Mouse (Mus musculus): ENCODE measurements around the gene Tnrc6c.
A peak's percentile ranks its signal among the peaks of the same experiment; 100 is the strongest.

The Tnrc6c gene

DNA sequence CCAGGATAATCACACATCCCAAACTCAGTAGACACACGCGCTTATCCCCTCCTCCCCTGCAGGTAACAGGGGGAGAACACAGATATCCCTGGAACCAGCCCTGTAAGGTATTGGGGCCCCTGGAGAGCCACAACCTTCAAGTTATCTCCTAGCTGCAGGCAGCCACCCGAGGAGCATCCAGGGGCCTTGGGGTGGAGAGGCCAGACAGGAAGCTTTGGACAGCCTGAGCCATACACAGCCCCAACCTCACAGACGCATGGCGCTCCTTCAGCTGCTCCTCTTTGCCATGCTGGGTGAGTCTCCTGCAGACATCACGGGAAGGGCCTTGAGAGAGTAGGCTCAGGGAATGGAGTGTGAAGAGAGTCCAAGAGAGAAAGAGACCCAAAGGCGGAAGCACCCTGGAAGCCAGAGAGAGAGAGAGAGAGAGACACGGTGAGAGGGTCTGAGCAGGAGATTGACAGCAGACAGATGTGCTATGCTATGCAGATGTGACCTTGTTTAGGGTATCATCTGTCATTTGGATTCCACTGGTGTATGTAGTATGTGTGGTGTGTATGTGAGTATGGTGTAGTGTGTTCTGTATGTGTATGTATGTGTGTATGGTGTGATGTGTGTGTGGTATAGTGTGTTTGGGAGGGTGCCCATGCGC, 143.5 kb downstream of the Tnrc6c start, which contains the start of gene 6030468B19Rik:
6030468B19Rik (plus strand) TSS at position 150 of the 649 bp plus-strand sequence.
- no peak for DNase-seq

- no peak for DNase-seq
Observed at GRCm38 (mm10) chr11:117798160-117798541, 144.1 kb downstream of the Tnrc6c start.

GRCm38 (mm10) chr11:117799174-117799573, 145.1 kb downstream of the Tnrc6c start:
- no peak for DNase-seq

DNA sequence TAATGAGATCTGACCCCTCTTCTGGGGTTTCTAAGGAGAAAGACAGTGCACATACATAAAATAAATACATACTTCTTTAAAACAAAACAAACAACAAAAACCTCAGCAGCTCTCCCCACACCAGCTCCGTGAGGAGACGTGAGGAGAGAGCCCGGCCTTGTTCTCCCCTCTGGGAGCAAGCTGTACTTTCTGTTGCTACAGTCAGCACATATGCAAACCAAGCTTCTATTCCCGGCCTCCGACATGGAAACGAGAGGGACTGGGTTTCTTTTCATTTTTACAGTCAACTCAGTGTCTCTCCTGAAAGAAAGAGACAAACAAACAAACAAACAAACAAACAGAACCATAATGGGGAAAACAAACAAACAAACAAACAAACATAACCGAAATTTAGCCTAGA, 145.9 kb downstream of the Tnrc6c start:
- no peak for DNase-seq

GRCm38 (mm10) chr11:117801650-117802049, 147.6 kb downstream of the Tnrc6c start:
- no peak for DNase-seq

GRCm38 (mm10) chr11:117803166-117803688, 149.1 kb downstream of the Tnrc6c start:
- no peak for DNase-seq

GRCm38 (mm10) chr11:117806781-117807180, 152.7 kb downstream of the Tnrc6c start:
- no peak for DNase-seq

DNA sequence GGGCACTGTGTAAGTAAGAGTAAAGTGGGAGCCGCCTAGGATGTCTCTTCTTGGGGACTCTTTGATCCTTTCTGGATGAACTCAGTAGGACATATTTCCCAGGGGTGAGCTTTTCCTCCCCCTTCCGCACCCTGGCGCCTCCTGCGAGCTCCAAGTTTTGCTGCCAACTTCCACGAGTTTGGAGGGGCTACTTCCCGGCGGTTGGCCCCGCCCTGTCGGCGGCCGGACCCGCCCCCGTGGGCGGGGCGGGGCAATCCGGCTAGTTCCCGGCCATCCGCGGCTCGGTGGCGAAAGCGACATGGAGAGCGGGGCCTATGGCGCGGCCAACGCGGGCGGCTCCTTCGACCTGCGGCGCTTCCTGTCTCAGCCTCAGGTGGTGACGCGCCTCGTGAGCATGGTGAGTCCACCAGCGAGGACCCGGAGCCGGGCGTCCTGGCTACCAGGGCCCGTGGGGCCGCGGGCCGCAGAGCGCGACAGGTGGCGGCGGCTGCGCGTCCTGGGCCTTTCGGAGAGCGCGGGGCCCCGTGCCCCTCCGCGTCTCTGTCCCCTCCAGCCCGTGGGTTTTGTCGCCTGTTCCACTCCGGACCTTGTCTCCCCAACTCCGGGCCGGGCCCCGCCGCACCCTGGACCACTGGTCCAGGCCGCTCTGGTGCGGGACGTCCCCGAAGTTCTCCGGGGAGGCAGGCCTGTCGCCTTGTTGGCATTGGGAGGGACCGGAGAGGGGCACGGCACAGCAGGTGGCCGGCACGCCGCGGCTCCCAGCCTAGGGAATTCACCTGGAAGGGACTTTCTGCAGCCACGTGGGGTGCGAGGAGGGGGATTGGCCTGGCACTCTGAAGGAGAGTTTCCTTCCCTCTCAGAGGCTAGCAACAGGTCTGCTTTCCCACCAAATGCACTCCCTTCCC, 155.6 kb downstream of the Tnrc6c start, which contains the start of the genes Gm20708 and Syngr2:
Gm20708 (plus strand) TSS at position 262 of the 905 bp plus-strand sequence.
Syngr2 (plus strand) TSS at position 262 of the 905 bp plus-strand sequence.
- DNase-seq: peak; percentile 83 to 89

- DNase-seq: peak; percentile 93 to 96
Observed at GRCm38 (mm10) chr11:117810401-117811046, 156.4 kb downstream of the Tnrc6c start.
